Mouse (Mus musculus) embryonic facial prominence, embryonic 10.5 days (tissue): ENCODE measurements around the gene Cntnap1. TPM values are rescaled to one million over a fixed set of nuclear protein-coding genes. Genes with fewer than 3 reads are reported as not detected.

Experiments
- DNase-seq: peaks from one replicate; pipeline ENCODE4 v3.0.0-alpha.2; 2017; ENCODE audit warnings: low spot score
- H3K27ac ChIP-seq: fragments of 300-500 bp; sonication (generic); replicated peaks from 2 replicates; pipeline ENCODE4 v1.5.1; 2016; ENCODE audit warnings: mild to moderate bottlenecking
- H3K27me3 ChIP-seq: fragments of 300-500 bp; sonication (generic); replicated peaks from 2 replicates; pipeline ENCODE4 v1.6.1; 2016; ENCODE audit warnings: low read depth, mild to moderate bottlenecking; ENCODE audit not compliant: poor library complexity, severe bottlenecking
- H3K36me3 ChIP-seq: fragments of 300-500 bp; sonication (generic); replicated peaks from 2 replicates; pipeline ENCODE4 v1.6.1; 2016; ENCODE audit warnings: mild to moderate bottlenecking, moderate library complexity
- H3K4me1 ChIP-seq: fragments of 300-500 bp; sonication (generic); 2 replicates; pipeline ENCODE4 v1.6.1; 2016
- H3K4me3 ChIP-seq: fragments of 300-500 bp; sonication (generic); 2 replicates; pipeline ENCODE4 v1.5.1; 2016; ENCODE audit warnings: mild to moderate bottlenecking, moderate library complexity
- H3K9me3 ChIP-seq: fragments of 300-500 bp; sonication (generic); 2 replicates; pipeline ENCODE4 v1.6.1; 2016; ENCODE audit warnings: mild to moderate bottlenecking
- WGBS: fragments of 180-500 bp; shearing (Covaris S2); methylation state at CpG from one replicate; pipeline ENCODE4 v1.1.7; 2016; 5-methylcytosine and 5-hydroxymethylcytosine counted together
- polyA plus RNA-seq: library from polyadenylated mRNA; unstranded; fragments of >200 nt; fragmentation: Nextera tagmentation; extraction: Ambion mirVana; gene quantifications from 2 replicates; pipeline ENCODE4 v1.2.1, GENCODE M21; 2016

Cntnap1 gene
- polyA plus RNA-seq, 1 experiment from 2014 or later, result 0.31 TPM

- H3K27ac ChIP-seq, result peak overlapping the region; percentile 51; the same call in 1 of the 2 replicates
- no peaks in the 10 kb centered on the region for H3K36me3 ChIP-seq
- peak; percentile 53 for DNase-seq
- 30% methylated on average over 15 of the region's 15 CpGs for WGBS
- H3K27me3 ChIP-seq, result peaks cover 37% of the 10 kb centered on the region
- peaks cover 26% of the 10 kb centered on the region for H3K4me1 ChIP-seq
- H3K9me3 ChIP-seq, result no peaks in the 10 kb centered on the region
- peak overlapping the region; percentile 42 for H3K4me3 ChIP-seq
Observed at GRCm38 (mm10) chr11:101138536-101139181, 31.7 kb upstream of the Cntnap1 start.

GRCm38 (mm10) chr11:101140164-101140819 is 30.0 kb upstream of the Cntnap1 start:
- H3K4me1 ChIP-seq, result peaks cover 31% of the 10 kb centered on the region
- peak overlapping the region; percentile 48 for H3K4me3 ChIP-seq
- DNase-seq, result peak; percentile 37
- no peaks in the 10 kb centered on the region for H3K9me3 ChIP-seq
- peaks cover 29% of the 10 kb centered on the region for H3K27me3 ChIP-seq
- no peaks in the 10 kb centered on the region for H3K36me3 ChIP-seq
- peak overlapping the region; percentile 66 for H3K27ac ChIP-seq
- 57% methylated on average over 27 of the region's 27 CpGs for WGBS

- Histone ChIP-seq H3K4me1 (peaks cover 31% of the 10 kb centered on the region), H3K4me3 (no peak overlapping the region), H3K27me3 (peaks cover 29% of the 10 kb centered on the region), H3K36me3 (no peaks in the 10 kb centered on the region), H3K27ac (no peak overlapping the region), H3K9me3 (no peaks in the 10 kb centered on the region)
- WGBS, result 86% methylated on average over 8 of the region's 8 CpGs
- DNase-seq, result no peak
Observed at GRCm38 (mm10) chr11:101141088-101141487, 29.2 kb upstream of the Cntnap1 start.

GRCm38 (mm10) chr11:101142215-101142967 is 27.9 kb upstream of the Cntnap1 start:
- Histone ChIP-seq H3K4me3 (no peak overlapping the region), H3K36me3 (no peaks in the 10 kb centered on the region), H3K27ac (no peak overlapping the region), H3K9me3 (no peaks in the 10 kb centered on the region), H3K4me1 (peaks cover 38% of the 10 kb centered on the region), H3K27me3 (peaks cover 29% of the 10 kb centered on the region)
- WGBS, result 87% methylated on average over 10 of the region's 10 CpGs
- no peak for DNase-seq

- Histone ChIP-seq H3K27ac (peak overlapping the region; percentile 7), H3K9me3 (no peaks in the 10 kb centered on the region), H3K27me3 (peaks cover 29% of the 10 kb centered on the region)
Observed at GRCm38 (mm10) chr11:101143338-101144225, 26.7 kb upstream of the Cntnap1 start.

GRCm38 (mm10) chr11:101146377-101146776 is 23.9 kb upstream of the Cntnap1 start:
- Histone ChIP-seq H3K36me3 (no peaks in the 10 kb centered on the region), H3K27me3 (peaks cover 7% of the 10 kb centered on the region), H3K4me3 (no peak overlapping the region), H3K4me1 (peaks cover 40% of the 10 kb centered on the region), H3K9me3 (no peaks in the 10 kb centered on the region), H3K27ac (no peak overlapping the region)
- 20% methylated on average over 10 of the region's 10 CpGs for WGBS
- DNase-seq, result peak; percentile 69

More at GRCm38 (mm10) chr11:101143338-101144225, 26.7 kb upstream of the Cntnap1 start:
- WGBS, result 23% methylated on average over 19 of the region's 19 CpGs
- H3K36me3 ChIP-seq, result no peaks in the 10 kb centered on the region
- peak; percentile 79 for DNase-seq
- peaks cover 44% of the 10 kb centered on the region for H3K4me1 ChIP-seq
- peak overlapping the region; percentile 47 for H3K4me3 ChIP-seq

GRCm38 (mm10) chr11:101148751-101149150 is 21.6 kb upstream of the Cntnap1 start:
- WGBS, result 69% methylated on average over 10 of the region's 10 CpGs
- no peak overlapping the region for H3K4me3 ChIP-seq
- peaks cover 35% of the 10 kb centered on the region for H3K4me1 ChIP-seq
- no peaks in the 10 kb centered on the region for H3K36me3 ChIP-seq
- peak overlapping the region; percentile 76 for H3K27ac ChIP-seq
- DNase-seq, result no peak
- no peaks in the 10 kb centered on the region for H3K9me3 ChIP-seq
- H3K27me3 ChIP-seq, result no peaks in the 10 kb centered on the region

- Histone ChIP-seq H3K4me3 (no peak overlapping the region), H3K27ac (peak overlapping the region; percentile 76), H3K4me1 (peaks cover 31% of the 10 kb centered on the region), H3K36me3 (no peaks in the 10 kb centered on the region), H3K27me3 (no peaks in the 10 kb centered on the region), H3K9me3 (no peaks in the 10 kb centered on the region)
- 56% methylated on average over 9 of the region's 9 CpGs for WGBS
- peak; percentile 60 for DNase-seq
Observed at GRCm38 (mm10) chr11:101149178-101150105, 20.9 kb upstream of the Cntnap1 start.

- peaks cover 7% of the 10 kb centered on the region for H3K27me3 ChIP-seq
- H3K27ac ChIP-seq, result no peak overlapping the region
- no peak for DNase-seq
- no peaks in the 10 kb centered on the region for H3K9me3 ChIP-seq
- no peak overlapping the region for H3K4me3 ChIP-seq
- peaks cover 41% of the 10 kb centered on the region for H3K4me1 ChIP-seq
- WGBS, result 45% methylated on average over 2 of the region's 2 CpGs
- H3K36me3 ChIP-seq, result no peaks in the 10 kb centered on the region
Observed at GRCm38 (mm10) chr11:101151063-101151462, 19.3 kb upstream of the Cntnap1 start.

- H3K4me3 ChIP-seq, result no peak overlapping the region
- H3K36me3 ChIP-seq, result no peaks in the 10 kb centered on the region
- peaks cover 22% of the 10 kb centered on the region for H3K27me3 ChIP-seq
- 75% methylated on average over 1 of the region's 1 CpGs for WGBS
- peaks cover 40% of the 10 kb centered on the region for H3K4me1 ChIP-seq
- no peak overlapping the region for H3K27ac ChIP-seq
- no peak for DNase-seq
- no peaks in the 10 kb centered on the region for H3K9me3 ChIP-seq
Observed at GRCm38 (mm10) chr11:101152825-101153224, 17.5 kb upstream of the Cntnap1 start.

- no peak overlapping the region for H3K27ac ChIP-seq
- H3K4me1 ChIP-seq, result peaks cover 26% of the 10 kb centered on the region
- no peaks in the 10 kb centered on the region for H3K9me3 ChIP-seq
- DNase-seq, result no peak
- no peaks in the 10 kb centered on the region for H3K36me3 ChIP-seq
- peaks cover 30% of the 10 kb centered on the region for H3K27me3 ChIP-seq
- no peak overlapping the region for H3K4me3 ChIP-seq
Observed at GRCm38 (mm10) chr11:101154648-101155047, 15.7 kb upstream of the Cntnap1 start.
